Mouse (Mus musculus) cortical plate, adult 2 months (tissue): Measurements from ENCODE around the gene Elmod1.

ENCODE experiments used
- CTCF ChIP-seq: fragments of 200-500 bp; IDR thresholded peaks from 2 replicates; pipeline ENCODE4 v1.5.1; 2011; ENCODE audit warnings: mild to moderate bottlenecking, control low read depth, low read length; ENCODE audit not compliant: insufficient read depth; ENCODE audit errors: extremely low read depth
- POLR2A ChIP-seq: fragments of 200-500 bp; IDR thresholded peaks from 2 replicates; pipeline ENCODE4 v1.6.1; 2011; ENCODE audit warnings: mild to moderate bottlenecking, low read length, control low read depth; ENCODE audit not compliant: insufficient read depth; ENCODE audit errors: extremely low read depth

- TF ChIP-seq CTCF (no peak), POLR2A (no peak)
These were observed 36.5 kb downstream of the Elmod1 start for GRCm38 (mm10) chr9:53938555-53938954.
